Mouse (Mus musculus): ENCODE results near the gene Slc37a4.
"Not testable (repeated sequence)": the region's sequence is repeated elsewhere in the genome, so short reads cannot be mapped to it uniquely, and the experiment has no call there.

Gene Slc37a4

GRCm38 (mm10) chr9:44398551-44398950 lies 1.9 kb downstream of the Slc37a4 start:
- DNase-seq (ENCODE audit: low spot score in 2 of 2): no peak

GRCm38 (mm10) chr9:44399114-44399794 lies 2.6 kb downstream of the Slc37a4 start:
- no peak for DNase-seq (ENCODE audit: low spot score in 2 of 2)

- no peak for DNase-seq (ENCODE audit: low spot score in 2 of 2)
These were observed 3.1 kb downstream of the Slc37a4 start for GRCm38 (mm10) chr9:44399795-44400114.

- DNase-seq (ENCODE audit: low spot score in 2 of 2): no peak
These were observed 4.4 kb downstream of the Slc37a4 start for GRCm38 (mm10) chr9:44401081-44401480.

GRCm38 (mm10) chr9:44405011-44405410 lies 8.4 kb downstream of the Slc37a4 start:
- DNase-seq (ENCODE audit: low spot score in 2 of 2): no peak

GRCm38 (mm10) chr9:44406906-44407751 lies 10.5 kb downstream of the Slc37a4 start, which contains the start of the genes Rps25 and Trappc4:
TSS of gene Rps25 (plus strand) at chr9:44407139.
TSS of gene Trappc4 (minus strand) at chr9:44407600.
- peak; percentile 88 to 89 for DNase-seq (ENCODE audit: low spot score in 2 of 2)

GRCm38 (mm10) chr9:44407752-44408097 lies 11.1 kb downstream of the Slc37a4 start:
- DNase-seq (ENCODE audit: low spot score in 2 of 2): no peak

- DNase-seq (ENCODE audit: low spot score in 2 of 2): not testable (repeated sequence)
These were observed 12.0 kb downstream of the Slc37a4 start for GRCm38 (mm10) chr9:44408693-44409092.

- DNase-seq (ENCODE audit: low spot score in 2 of 2): no peak
These were observed 14.1 kb downstream of the Slc37a4 start for GRCm38 (mm10) chr9:44410647-44411336.

GRCm38 (mm10) chr9:44411601-44412130 lies 15.0 kb downstream of the Slc37a4 start:
- DNase-seq (ENCODE audit: low spot score in 2 of 2): no peak

- DNase-seq (ENCODE audit: low spot score in 2 of 2): no peak
These were observed 15.7 kb downstream of the Slc37a4 start for GRCm38 (mm10) chr9:44412306-44412705.

GRCm38 (mm10) chr9:44412781-44413180 lies 16.1 kb downstream of the Slc37a4 start:
- DNase-seq (ENCODE audit: low spot score in 2 of 2): no peak

GRCm38 (mm10) chr9:44417156-44417891 lies 20.7 kb downstream of the Slc37a4 start:
- DNase-seq (ENCODE audit: low spot score in 2 of 2): no peak

- DNase-seq (ENCODE audit: low spot score in 2 of 2): peak; percentile 89 to 90
These were observed 21.3 kb downstream of the Slc37a4 start for GRCm38 (mm10) chr9:44417892-44418363.

GRCm38 (mm10) chr9:44418519-44419385 lies 22.1 kb downstream of the Slc37a4 start, which contains the start of gene Ccdc84:
TSS of gene Ccdc84 (minus strand) at chr9:44418569.
- no peak for DNase-seq (ENCODE audit: low spot score in 2 of 2)

GRCm38 (mm10) chr9:44419730-44420129 lies 23.1 kb downstream of the Slc37a4 start:
- DNase-seq (ENCODE audit: low spot score in 2 of 2): not testable (repeated sequence)

GRCm38 (mm10) chr9:44420280-44420898 lies 23.7 kb downstream of the Slc37a4 start:
- DNase-seq (ENCODE audit: low spot score in 2 of 2): no peak

GRCm38 (mm10) chr9:44423576-44423975 lies 26.9 kb downstream of the Slc37a4 start:
- no peak for DNase-seq (ENCODE audit: low spot score in 2 of 2)

GRCm38 (mm10) chr9:44432577-44433185 lies 36.0 kb downstream of the Slc37a4 start:
- no peak for DNase-seq (ENCODE audit: low spot score in 2 of 2)
